Mouse (Mus musculus): Measurements from ENCODE around the gene Atp2c2. TPM values are rescaled to one million over a fixed set of nuclear protein-coding genes. Genes with fewer than 3 reads are reported as not detected.
A peak's percentile ranks its signal among the peaks of the same experiment; 100 is the strongest.

Atp2c2 gene
- total and polyA plus RNA-seq, 2 experiments from 2014 or later = 0.82 to 1.1 TPM

DNA sequence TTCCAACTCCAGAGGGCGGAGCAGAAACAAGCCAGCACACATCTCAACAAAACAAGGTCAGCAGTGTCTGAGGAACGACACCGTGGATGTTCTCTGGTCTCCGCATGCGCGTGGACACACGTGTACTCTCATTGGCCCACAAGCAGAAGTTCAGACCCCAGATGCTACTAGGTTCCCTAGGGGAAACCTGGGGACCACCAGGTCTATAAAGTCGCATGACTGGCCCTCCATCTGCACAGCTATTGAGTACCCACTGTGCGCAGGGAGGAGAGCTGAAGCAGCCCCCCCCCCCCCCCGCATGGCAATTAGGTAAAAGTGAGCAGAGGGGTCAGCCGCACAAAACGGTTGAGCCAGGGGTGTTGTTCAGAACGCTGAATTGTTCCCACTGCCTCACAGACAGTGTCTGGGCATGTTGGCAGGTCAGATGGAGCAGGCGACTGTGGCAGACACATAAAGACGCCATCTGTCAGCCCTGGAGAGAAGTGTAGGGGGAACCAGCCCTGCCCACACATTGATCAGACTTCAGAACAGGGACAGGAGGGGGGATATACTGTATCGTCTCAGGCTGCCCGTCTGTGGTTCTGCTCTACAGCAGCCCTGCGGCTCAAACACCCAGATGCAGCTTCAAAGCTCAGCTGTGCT is 86.1 kb downstream of the Atp2c2 start:
- Histone ChIP-seq H3K36me3 (ENCODE audit: insufficient read depth, low read length) (no peaks in the 10 kb centered on the region), H3K27me3 (ENCODE audit: insufficient read depth, low read length) (no peaks in the 10 kb centered on the region), H3K4me2 (ENCODE audit: low read depth, low read length, poor library complexity, severe bottlenecking) (no peak overlapping the region), H3K4me1 (ENCODE audit: insufficient read depth, low read length) (peaks cover 2% of the 10 kb centered on the region; the same call in 1 of the 2 replicates), H3K4me3 (ENCODE audit: low read depth, low read length) (no peak overlapping the region), H3K27ac (ENCODE audit: low read depth, low read length) (no peak overlapping the region), H3K9me3 (ENCODE audit: low read length) (no peaks in the 10 kb centered on the region), H3K9ac (replicated peaks; ENCODE audit: low read length, poor library complexity, severe bottlenecking) (no peak overlapping the region)
- whole genome bisulfite sequencing = 45% methylated on average over 17 of the region's 18 CpGs
- no peak for TF ChIP-seq CTCF (IDR thresholded peaks at IDR 0.05)
- DNase-seq (ENCODE audit: low spot score) (peak; percentile 64), ATAC-seq (ENCODE audit: low FRiP score) (no peak)

GRCm38 (mm10) chr8:119786871-119787270 is 87.1 kb downstream of the Atp2c2 start:
- H3K9ac ChIP-seq (replicated peaks; ENCODE audit: low read length, poor library complexity, severe bottlenecking) = no peak overlapping the region
- H3K4me3 ChIP-seq (ENCODE audit: low read depth, low read length) = no peak overlapping the region
- ATAC-seq (ENCODE audit: low FRiP score) (no peak), DNase-seq (ENCODE audit: low spot score) (no peak)
- TF ChIP-seq CTCF (IDR thresholded peaks at IDR 0.05) = no peak
- no peaks in the 10 kb centered on the region for H3K27me3 ChIP-seq (ENCODE audit: insufficient read depth, low read length)
- no peaks in the 10 kb centered on the region for H3K36me3 ChIP-seq (ENCODE audit: insufficient read depth, low read length)
- H3K4me1 ChIP-seq (ENCODE audit: insufficient read depth, low read length) = peaks cover 4% of the 10 kb centered on the region; the same call in 1 of the 2 replicates
- no peak overlapping the region for H3K27ac ChIP-seq (ENCODE audit: low read depth, low read length)
- H3K9me3 ChIP-seq (ENCODE audit: low read length) = no peaks in the 10 kb centered on the region
- 78% methylated on average over 3 of the region's 3 CpGs for WGBS
- no peak overlapping the region for H3K4me2 ChIP-seq (ENCODE audit: low read depth, low read length, poor library complexity, severe bottlenecking)

DNA sequence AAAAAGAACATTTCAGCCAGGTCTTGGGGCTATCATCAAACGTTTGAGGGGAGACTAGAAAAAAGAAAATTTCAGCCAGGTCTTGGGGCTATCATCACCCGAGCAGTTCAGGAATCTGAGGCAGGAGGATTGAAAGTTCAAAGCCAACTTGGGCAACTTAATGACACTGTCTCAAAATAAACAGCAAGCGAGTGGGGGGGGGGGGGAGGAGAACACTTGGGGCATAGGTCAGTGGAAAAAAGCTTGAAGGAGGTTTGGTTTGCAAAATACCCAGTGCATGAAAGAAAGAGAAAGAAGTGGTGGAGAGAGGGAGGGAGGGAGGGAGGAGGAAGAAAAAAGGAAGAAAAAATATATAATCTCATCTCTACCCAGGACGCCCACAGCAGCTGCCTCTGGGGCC is 87.5 kb downstream of the Atp2c2 start:
- DNase-seq (ENCODE audit: low spot score) = no peak
- no peak for TF ChIP-seq CTCF (IDR thresholded peaks at IDR 0.05)
- no peak overlapping the region for H3K27ac ChIP-seq (ENCODE audit: low read depth, low read length)
- H3K9me3 ChIP-seq (ENCODE audit: low read length) = no peaks in the 10 kb centered on the region
- ATAC-seq (ENCODE audit: low FRiP score) = no peak
- H3K4me3 ChIP-seq (ENCODE audit: low read depth, low read length) = no peak overlapping the region
- H3K9ac ChIP-seq (replicated peaks; ENCODE audit: low read length, poor library complexity, severe bottlenecking) = no peak overlapping the region
- H3K36me3 ChIP-seq (ENCODE audit: insufficient read depth, low read length) = no peaks in the 10 kb centered on the region
- peaks cover 4% of the 10 kb centered on the region; the same call in 1 of the 2 replicates for H3K4me1 ChIP-seq (ENCODE audit: insufficient read depth, low read length)
- H3K4me2 ChIP-seq (ENCODE audit: low read depth, low read length, poor library complexity, severe bottlenecking) = no peak overlapping the region
- 50% methylated on average over 4 of the region's 4 CpGs for WGBS
- H3K27me3 ChIP-seq (ENCODE audit: insufficient read depth, low read length) = no peaks in the 10 kb centered on the region

- Histone ChIP-seq H3K27ac (ENCODE audit: low read depth, low read length) (no peak overlapping the region), H3K9me3 (ENCODE audit: low read length) (no peaks in the 10 kb centered on the region), H3K4me2 (ENCODE audit: low read depth, low read length, poor library complexity, severe bottlenecking) (no peak overlapping the region), H3K4me1 (ENCODE audit: insufficient read depth, low read length) (peaks cover 4% of the 10 kb centered on the region; the same call in 1 of the 2 replicates), H3K4me3 (ENCODE audit: low read depth, low read length) (no peak overlapping the region), H3K36me3 (ENCODE audit: insufficient read depth, low read length) (no peaks in the 10 kb centered on the region), H3K9ac (replicated peaks; ENCODE audit: low read length, poor library complexity, severe bottlenecking) (no peak overlapping the region), H3K27me3 (ENCODE audit: insufficient read depth, low read length) (no peaks in the 10 kb centered on the region)
- WGBS = 81% methylated on average over 9 of the region's 9 CpGs
- TF ChIP-seq CTCF (IDR thresholded peaks at IDR 0.05) = no peak
- DNase-seq (ENCODE audit: low spot score) (no peak), ATAC-seq (ENCODE audit: low FRiP score) (no peak)
Measured at GRCm38 (mm10) chr8:119788607-119789381, 89.0 kb downstream of the Atp2c2 start.

GRCm38 (mm10) chr8:119789581-119789980 is 89.8 kb downstream of the Atp2c2 start:
- ATAC-seq (ENCODE audit: low FRiP score) = no peak
- no peaks in the 10 kb centered on the region for H3K27me3 ChIP-seq (ENCODE audit: insufficient read depth, low read length)
- no peaks in the 10 kb centered on the region for H3K36me3 ChIP-seq (ENCODE audit: insufficient read depth, low read length)
- WGBS = 81% methylated on average over 7 of the region's 7 CpGs
- no peak for DNase-seq (ENCODE audit: low spot score)
- no peak overlapping the region for H3K4me3 ChIP-seq (ENCODE audit: low read depth, low read length)
- no peak overlapping the region for H3K27ac ChIP-seq (ENCODE audit: low read depth, low read length)
- no peaks in the 10 kb centered on the region for H3K9me3 ChIP-seq (ENCODE audit: low read length)
- H3K4me2 ChIP-seq (ENCODE audit: low read depth, low read length, poor library complexity, severe bottlenecking) = no peak overlapping the region
- peaks cover 4% of the 10 kb centered on the region; the same call in 1 of the 2 replicates for H3K4me1 ChIP-seq (ENCODE audit: insufficient read depth, low read length)
- no peak for TF ChIP-seq CTCF (IDR thresholded peaks at IDR 0.05)
- no peak overlapping the region for H3K9ac ChIP-seq (replicated peaks; ENCODE audit: low read length, poor library complexity, severe bottlenecking)
